Mouse (Mus musculus): Measurements from ENCODE around the gene Mex3a. TPM values are rescaled to one million over a fixed set of nuclear protein-coding genes. Genes with fewer than 3 reads are reported as not detected.
"Not testable (repeated sequence)": the region's sequence is repeated elsewhere in the genome, so short reads cannot be mapped to it uniquely, and the experiment has no call there.

The Mex3a gene
- polyA plus RNA-seq, 1 experiment = 1.2 TPM

DNA sequence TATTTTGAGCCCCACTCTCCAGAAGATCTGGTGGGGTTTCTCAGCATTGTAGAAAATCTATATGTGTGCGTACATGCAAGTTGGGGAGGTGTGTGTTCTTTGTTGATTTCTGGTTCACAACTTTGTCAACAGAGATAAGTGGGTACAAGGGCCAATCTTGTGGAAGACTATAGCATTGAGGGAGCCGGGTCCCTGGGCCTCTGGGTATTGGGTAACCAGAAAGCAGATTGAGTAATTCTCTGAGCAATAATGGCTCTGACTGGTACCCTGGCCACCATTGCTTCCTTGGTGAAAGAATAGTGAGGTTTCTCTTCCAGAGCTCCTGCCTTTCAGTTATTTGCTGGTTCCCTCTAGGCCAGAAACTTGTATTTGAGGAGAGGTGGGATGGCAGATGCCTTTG lies 36.9 kb downstream of the Mex3a start:
- Histone ChIP-seq H3K27me3 (ENCODE audit: control insufficient read depth, insufficient read depth, low read length) (no peaks in the 10 kb centered on the region), H3K27ac (ENCODE audit: insufficient read depth, low read length) (no peak overlapping the region), H3K4me1 (ENCODE audit: control insufficient read depth, insufficient read depth, low read length) (no peaks in the 10 kb centered on the region), H3K4me3 (replicated peaks; ENCODE audit: insufficient read depth, low read depth, low read length) (no peak overlapping the region)
- no peak for TF ChIP-seq CTCF (IDR thresholded peaks at IDR 0.05; ENCODE audit: borderline replicate concordance, insufficient read depth, low read depth, low read length)
- no peak for TF ChIP-seq POLR2A (IDR thresholded peaks at IDR 0.05; ENCODE audit: borderline replicate concordance, insufficient read depth, low read length)
- DNase-seq = no peak
- 96% methylated on average over 2 of the region's 2 CpGs for WGBS

DNA sequence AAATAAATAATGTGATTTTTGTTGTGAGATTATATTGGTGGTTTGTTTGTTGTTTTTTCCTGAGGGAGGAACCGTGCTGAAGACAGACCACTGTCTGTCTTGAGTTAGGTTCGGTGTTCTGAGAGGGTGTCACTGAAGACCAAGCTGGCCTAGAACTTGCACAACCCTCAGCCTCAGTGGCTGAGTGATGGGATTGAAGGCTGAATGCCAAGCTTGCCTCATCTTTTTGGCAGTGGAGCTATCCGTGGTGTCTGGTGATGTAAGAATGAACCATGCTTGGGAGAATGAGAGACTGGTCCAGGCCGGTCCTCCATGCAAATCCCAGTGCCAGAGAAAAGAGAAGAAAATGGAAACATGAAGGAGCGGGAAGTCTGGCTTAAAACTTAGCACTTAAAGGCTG lies 37.5 kb downstream of the Mex3a start:
- H3K4me3 ChIP-seq (replicated peaks; ENCODE audit: insufficient read depth, low read depth, low read length) = no peak overlapping the region
- TF ChIP-seq POLR2A (IDR thresholded peaks at IDR 0.05; ENCODE audit: borderline replicate concordance, insufficient read depth, low read length) (no peak), CTCF (IDR thresholded peaks at IDR 0.05; ENCODE audit: borderline replicate concordance, insufficient read depth, low read depth, low read length) (no peak)
- WGBS = 79% methylated on average over 5 of the region's 5 CpGs
- H3K27me3 ChIP-seq (ENCODE audit: control insufficient read depth, insufficient read depth, low read length) = no peaks in the 10 kb centered on the region
- H3K4me1 ChIP-seq (ENCODE audit: control insufficient read depth, insufficient read depth, low read length) = no peaks in the 10 kb centered on the region
- no peak for DNase-seq
- H3K27ac ChIP-seq (ENCODE audit: insufficient read depth, low read length) = no peak overlapping the region

DNA sequence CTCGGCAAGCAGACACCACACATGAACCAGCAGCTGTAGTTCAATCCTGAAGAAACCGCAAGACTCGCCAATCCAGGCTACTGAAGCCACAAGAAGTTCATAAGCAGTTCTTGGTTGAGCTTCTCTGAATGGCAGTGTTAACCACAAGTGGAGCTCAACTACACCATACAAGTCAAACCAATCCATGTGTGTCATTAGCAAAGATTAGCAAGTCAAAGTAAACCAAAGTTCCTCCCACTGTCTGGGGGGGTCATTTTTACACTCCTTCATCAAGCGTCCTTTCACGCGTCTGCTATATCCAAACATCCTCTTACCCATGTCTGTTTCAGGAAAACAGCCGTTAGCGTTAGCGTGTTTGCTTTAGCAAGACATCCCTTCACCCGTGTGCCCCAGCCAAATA lies 38.1 kb downstream of the Mex3a start:
- no peak for DNase-seq
- Histone ChIP-seq H3K4me3 (replicated peaks; ENCODE audit: insufficient read depth, low read depth, low read length) (no peak overlapping the region), H3K27ac (ENCODE audit: insufficient read depth, low read length) (no peak overlapping the region), H3K4me1 (ENCODE audit: control insufficient read depth, insufficient read depth, low read length) (no peaks in the 10 kb centered on the region), H3K27me3 (ENCODE audit: control insufficient read depth, insufficient read depth, low read length) (no peaks in the 10 kb centered on the region)
- TF ChIP-seq CTCF (IDR thresholded peaks at IDR 0.05; ENCODE audit: borderline replicate concordance, insufficient read depth, low read depth, low read length) = no peak
- no peak for TF ChIP-seq POLR2A (IDR thresholded peaks at IDR 0.05; ENCODE audit: borderline replicate concordance, insufficient read depth, low read length)
- 93% methylated on average over 10 of the region's 10 CpGs for WGBS

DNA sequence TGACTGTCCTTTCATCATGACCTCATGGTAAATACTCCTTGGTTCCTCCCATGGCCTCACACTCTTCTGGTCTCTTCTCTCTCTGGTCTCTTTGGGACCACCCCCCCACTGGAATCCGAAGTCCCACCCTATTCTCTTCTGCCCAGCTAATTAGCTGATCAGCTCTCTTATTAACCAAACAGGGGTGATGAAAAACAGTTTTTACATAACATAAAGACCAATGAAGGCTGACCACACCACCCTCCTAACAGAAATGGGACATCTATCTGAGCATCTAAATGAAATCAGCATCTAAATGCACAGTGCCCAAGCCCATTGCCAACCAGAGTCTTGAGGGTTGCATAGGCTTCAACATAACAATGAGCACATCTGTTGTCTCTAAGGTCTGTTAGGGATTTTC lies 39.7 kb downstream of the Mex3a start:
- no peak for TF ChIP-seq CTCF (IDR thresholded peaks at IDR 0.05; ENCODE audit: borderline replicate concordance, insufficient read depth, low read depth, low read length)
- TF ChIP-seq POLR2A (IDR thresholded peaks at IDR 0.05; ENCODE audit: borderline replicate concordance, insufficient read depth, low read length) = no peak
- H3K4me1 ChIP-seq (ENCODE audit: control insufficient read depth, insufficient read depth, low read length) = no peaks in the 10 kb centered on the region
- no peak overlapping the region for H3K27ac ChIP-seq (ENCODE audit: insufficient read depth, low read length)
- no peak for DNase-seq
- no peaks in the 10 kb centered on the region for H3K27me3 ChIP-seq (ENCODE audit: control insufficient read depth, insufficient read depth, low read length)
- 91% methylated on average over 1 of the region's 1 CpGs for WGBS
- no peak overlapping the region for H3K4me3 ChIP-seq (replicated peaks; ENCODE audit: insufficient read depth, low read depth, low read length)

DNA sequence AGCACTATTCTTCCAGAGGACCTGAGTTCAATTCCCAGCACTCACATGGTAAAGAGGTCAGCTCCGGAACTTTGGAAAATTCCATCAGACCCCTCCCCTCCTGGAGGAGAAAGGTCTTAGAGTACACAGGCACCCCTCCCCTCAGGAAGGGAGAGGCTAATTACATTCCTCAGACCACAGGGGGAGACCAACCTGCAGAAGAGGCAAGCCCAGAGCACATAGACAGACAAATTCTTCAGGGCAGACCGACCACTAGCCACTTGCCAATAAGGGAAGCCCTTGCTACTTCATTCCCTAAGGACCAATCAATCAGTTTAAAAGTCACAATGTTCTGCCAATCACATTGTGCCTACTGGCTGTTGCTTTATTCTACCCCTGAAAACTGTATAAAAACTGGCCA lies 40.6 kb downstream of the Mex3a start:
- H3K27ac ChIP-seq (ENCODE audit: insufficient read depth, low read length) = no peak overlapping the region
- H3K4me1 ChIP-seq (ENCODE audit: control insufficient read depth, insufficient read depth, low read length) = no peaks in the 10 kb centered on the region
- TF ChIP-seq CTCF (IDR thresholded peaks at IDR 0.05; ENCODE audit: borderline replicate concordance, insufficient read depth, low read depth, low read length) = no peak
- no peak for TF ChIP-seq POLR2A (IDR thresholded peaks at IDR 0.05; ENCODE audit: borderline replicate concordance, insufficient read depth, low read length)
- no peak for DNase-seq
- no peaks in the 10 kb centered on the region for H3K27me3 ChIP-seq (ENCODE audit: control insufficient read depth, insufficient read depth, low read length)
- WGBS = 75% methylated on average over 2 of the region's 2 CpGs
- H3K4me3 ChIP-seq (replicated peaks; ENCODE audit: insufficient read depth, low read depth, low read length) = no peak overlapping the region

DNA sequence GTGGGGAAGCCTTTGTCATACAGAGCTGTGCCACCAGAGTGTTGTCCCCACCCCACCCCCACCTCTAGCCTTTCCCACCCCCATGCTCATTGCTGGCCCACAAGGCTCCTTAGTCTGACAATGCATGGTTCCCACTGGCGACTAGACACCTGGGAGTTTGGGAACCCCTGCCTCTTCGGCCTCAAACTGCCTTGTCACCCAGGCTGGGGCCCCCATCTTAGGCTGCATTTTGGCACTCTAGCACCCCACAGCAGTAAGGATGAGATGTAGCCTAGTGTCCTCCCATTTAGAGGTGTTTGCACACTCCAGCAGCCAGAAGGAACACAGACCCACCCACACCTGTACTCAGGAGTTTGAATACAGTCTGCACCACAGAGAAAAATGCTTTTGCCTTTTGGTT lies 41.6 kb downstream of the Mex3a start:
- TF ChIP-seq POLR2A (IDR thresholded peaks at IDR 0.05; ENCODE audit: borderline replicate concordance, insufficient read depth, low read length) (no peak), CTCF (IDR thresholded peaks at IDR 0.05; ENCODE audit: borderline replicate concordance, insufficient read depth, low read depth, low read length) (no peak)
- H3K4me1 ChIP-seq (ENCODE audit: control insufficient read depth, insufficient read depth, low read length) = no peaks in the 10 kb centered on the region
- WGBS = 69% methylated on average over 2 of the region's 2 CpGs
- no peak overlapping the region for H3K27ac ChIP-seq (ENCODE audit: insufficient read depth, low read length)
- no peak overlapping the region for H3K4me3 ChIP-seq (replicated peaks; ENCODE audit: insufficient read depth, low read depth, low read length)
- no peaks in the 10 kb centered on the region for H3K27me3 ChIP-seq (ENCODE audit: control insufficient read depth, insufficient read depth, low read length)
- DNase-seq = no peak

DNA sequence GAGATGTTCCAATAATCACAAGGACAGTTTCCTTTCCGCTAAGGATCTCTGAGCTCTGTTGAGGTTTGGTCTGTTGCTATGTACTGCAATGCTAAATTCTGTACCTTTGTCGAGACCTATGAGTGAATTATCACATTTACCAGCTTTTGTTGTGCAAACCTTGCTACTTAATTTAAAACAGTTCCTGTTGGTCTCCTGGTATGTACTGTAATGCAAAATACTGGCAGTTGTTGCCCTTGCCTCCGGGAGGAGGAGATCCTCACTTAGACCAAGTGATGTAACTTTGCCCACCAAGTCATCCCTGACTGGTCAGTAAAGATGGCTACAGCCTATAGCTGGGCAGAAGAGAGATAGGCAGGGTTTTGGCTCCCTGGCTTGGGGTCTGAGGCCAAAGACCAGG lies 43.3 kb downstream of the Mex3a start, which contains the start of gene Ssr2:
TSS of gene Ssr2 (plus strand) at position 337 of the 400 bp plus-strand sequence.
- WGBS = 89% methylated on average over 3 of the region's 3 CpGs
- no peak within 1 kb of the TSS for H3K27ac ChIP-seq (ENCODE audit: insufficient read depth, low read length)
- no peak for TF ChIP-seq CTCF (IDR thresholded peaks at IDR 0.05; ENCODE audit: borderline replicate concordance, insufficient read depth, low read depth, low read length)
- TF ChIP-seq POLR2A (IDR thresholded peaks at IDR 0.05; ENCODE audit: borderline replicate concordance, insufficient read depth, low read length) = no peak
- H3K4me3 ChIP-seq (replicated peaks; ENCODE audit: insufficient read depth, low read depth, low read length) = no peak within 1 kb of the TSS
- DNase-seq = no peak
- H3K27me3 ChIP-seq (ENCODE audit: control insufficient read depth, insufficient read depth, low read length) = no peaks in the 10 kb centered on the region
- no peaks in the 10 kb centered on the region for H3K4me1 ChIP-seq (ENCODE audit: control insufficient read depth, insufficient read depth, low read length)

DNA sequence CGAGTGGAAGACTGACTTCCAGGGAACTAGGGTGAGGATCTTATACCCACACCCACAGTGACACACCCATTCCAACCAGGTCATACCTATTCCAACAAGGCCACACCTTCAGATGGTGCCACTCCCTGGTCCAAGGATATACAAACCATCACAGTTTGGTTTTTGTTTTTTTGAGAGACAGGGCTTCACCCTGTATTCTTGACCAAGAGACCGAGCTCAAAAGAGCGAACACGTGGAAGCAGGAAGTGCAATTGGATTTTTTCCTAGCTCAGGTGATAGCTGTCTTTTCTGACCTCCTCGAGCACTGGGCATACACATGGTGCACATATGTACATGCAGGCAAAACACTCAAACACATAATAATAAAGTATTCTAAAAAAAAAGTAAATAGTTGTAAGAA lies 45.7 kb downstream of the Mex3a start:
- WGBS = 82% methylated on average over 5 of the region's 5 CpGs
- not testable (repeated sequence) for H3K4me3 ChIP-seq (replicated peaks; ENCODE audit: insufficient read depth, low read depth, low read length); H3K27me3 ChIP-seq (ENCODE audit: control insufficient read depth, insufficient read depth, low read length); H3K4me1 ChIP-seq (ENCODE audit: control insufficient read depth, insufficient read depth, low read length); DNase-seq; H3K27ac ChIP-seq (ENCODE audit: insufficient read depth, low read length)

Measured in cerebellum, adult 2 months (tissue).